Mouse (Mus musculus) liver, embryonic 15.5 days (tissue): ENCODE data around the gene Erh. TPM values are rescaled to one million over a fixed set of nuclear protein-coding genes. Genes with fewer than 3 reads are reported as not detected.

Source experiments
- ATAC-seq: fragments of 200-750 bp; cut with Nextera tagmentation; 2 replicates; pipeline ENCODE4 v1.8.0; 2017; ENCODE audit warnings: moderate number of reproducible peaks, mild to moderate bottlenecking, moderate library complexity; ENCODE audit not compliant: insufficient read depth
- H3K27ac ChIP-seq: fragments of 300-500 bp; sonication (generic); replicated peaks from 2 replicates; pipeline ENCODE4 v1.5.1; 2015; ENCODE audit warnings: mild to moderate bottlenecking, inconsistent platforms
- H3K27me3 ChIP-seq: fragments of 300-500 bp; sonication (generic); 2 replicates; pipeline ENCODE4 v1.6.1; 2015; ENCODE audit warnings: mild to moderate bottlenecking, inconsistent platforms
- H3K36me3 ChIP-seq: fragments of 300-500 bp; sonication (generic); replicated peaks from 2 replicates; pipeline ENCODE4 v1.6.1; 2015; ENCODE audit warnings: moderate library complexity, mild to moderate bottlenecking, inconsistent platforms
- H3K4me1 ChIP-seq: fragments of 300-500 bp; sonication (generic); replicated peaks from 2 replicates; pipeline ENCODE4 v1.6.1; 2015; ENCODE audit warnings: inconsistent platforms
- H3K4me2 ChIP-seq: fragments of 300-500 bp; sonication (generic); 2 replicates; pipeline ENCODE4 v1.6.1; 2015; ENCODE audit warnings: moderate library complexity, mild to moderate bottlenecking, inconsistent platforms
- H3K4me3 ChIP-seq: fragments of 300-500 bp; sonication (generic); replicated peaks from 2 replicates; pipeline ENCODE4 v1.5.1; 2015; ENCODE audit warnings: mild to moderate bottlenecking, inconsistent platforms
- H3K9ac ChIP-seq: fragments of 300-500 bp; sonication (generic); 2 replicates; pipeline ENCODE4 v1.6.1; 2015; ENCODE audit warnings: moderate library complexity, mild to moderate bottlenecking, inconsistent platforms
- H3K9me3 ChIP-seq: fragments of 300-500 bp; sonication (generic); replicated peaks from 2 replicates; pipeline ENCODE4 v1.6.1; 2016; ENCODE audit warnings: inconsistent platforms
- whole genome bisulfite sequencing: fragments of 180-500 bp; shearing (Covaris S2); methylation state at CpG from one replicate; pipeline ENCODE4 v1.1.7; 2015; ENCODE audit warnings: mixed read lengths; ENCODE audit not compliant: insufficient replicate concordance; 5-methylcytosine and 5-hydroxymethylcytosine counted together
- polyA plus RNA-seq: library from polyadenylated mRNA; unstranded; fragments of >200 nt; fragmentation: Nextera tagmentation; extraction: Ambion mirVana; gene quantifications from 2 replicates; pipeline ENCODE4 v1.2.1, GENCODE M21; 2015

The Erh gene
- polyA plus RNA-seq, 1 experiment from 2014 or later, result 115 TPM

DNA sequence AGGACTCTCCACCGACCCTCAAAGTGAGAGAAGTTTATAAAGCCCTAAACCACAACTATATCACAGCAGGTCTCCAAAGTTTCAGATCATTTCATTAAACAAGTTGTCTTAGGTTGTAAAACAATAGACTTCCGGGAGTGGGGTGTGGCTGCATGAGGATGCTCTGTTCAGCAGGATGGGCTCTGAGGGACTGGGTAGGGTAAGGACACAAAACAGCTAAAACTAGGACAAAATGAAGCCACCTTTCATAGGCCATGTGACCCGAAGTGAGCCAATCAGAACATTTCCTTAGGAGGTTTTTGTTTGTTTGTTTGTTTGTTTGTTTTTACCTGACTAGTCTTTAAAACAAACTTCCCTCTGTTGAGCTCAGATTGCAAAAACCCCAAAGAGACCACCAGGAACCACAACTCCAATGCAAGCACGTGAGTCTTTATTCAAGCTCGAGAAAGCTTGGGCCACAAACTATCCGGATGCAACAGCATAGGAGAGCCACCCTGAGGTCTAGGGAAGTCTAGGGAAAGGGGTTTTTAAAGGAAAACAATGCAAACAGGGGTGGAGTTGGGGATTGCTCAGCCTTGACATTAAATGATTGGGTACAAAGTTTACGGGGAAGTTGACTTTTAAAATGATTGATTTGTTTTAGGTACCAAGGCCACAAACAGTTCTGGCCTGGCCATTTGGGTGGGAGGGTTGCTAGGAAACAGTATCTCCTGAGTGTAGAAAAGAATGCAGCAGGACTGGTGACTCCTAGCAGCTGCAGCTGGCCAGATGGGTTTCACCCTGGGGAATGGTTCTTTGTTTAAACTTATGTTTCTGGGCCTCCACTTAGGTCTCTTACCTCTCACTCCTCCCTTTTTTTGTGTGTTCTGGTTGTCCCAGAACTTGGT is 28.5 kb downstream of the Erh start:
- Histone ChIP-seq H3K36me3 (no peaks in the 10 kb centered on the region), H3K4me2 (no peak overlapping the region), H3K27me3 (no peaks in the 10 kb centered on the region), H3K9ac (no peak overlapping the region), H3K4me1 (0 out of 2 replicates have a peak, but pooled peaks cover 2% of the 10 kb centered on the region), H3K9me3 (no peaks in the 10 kb centered on the region), H3K4me3 (no peak overlapping the region), H3K27ac (no peak overlapping the region)
- 38% methylated on average over 7 of the region's 7 CpGs for WGBS
- no peak for ATAC-seq

- Histone ChIP-seq H3K4me1 (0 out of 2 replicates have a peak, but pooled peaks cover 2% of the 10 kb centered on the region), H3K4me2 (no peak overlapping the region), H3K9me3 (no peaks in the 10 kb centered on the region), H3K36me3 (no peaks in the 10 kb centered on the region), H3K4me3 (no peak overlapping the region), H3K27me3 (no peaks in the 10 kb centered on the region), H3K9ac (no peak overlapping the region), H3K27ac (no peak overlapping the region)
- 54% methylated on average over 9 of the region's 9 CpGs for WGBS
- ATAC-seq, result no peak
Observed at GRCm38 (mm10) chr12:80612113-80612791, 31.9 kb downstream of the Erh start.

DNA sequence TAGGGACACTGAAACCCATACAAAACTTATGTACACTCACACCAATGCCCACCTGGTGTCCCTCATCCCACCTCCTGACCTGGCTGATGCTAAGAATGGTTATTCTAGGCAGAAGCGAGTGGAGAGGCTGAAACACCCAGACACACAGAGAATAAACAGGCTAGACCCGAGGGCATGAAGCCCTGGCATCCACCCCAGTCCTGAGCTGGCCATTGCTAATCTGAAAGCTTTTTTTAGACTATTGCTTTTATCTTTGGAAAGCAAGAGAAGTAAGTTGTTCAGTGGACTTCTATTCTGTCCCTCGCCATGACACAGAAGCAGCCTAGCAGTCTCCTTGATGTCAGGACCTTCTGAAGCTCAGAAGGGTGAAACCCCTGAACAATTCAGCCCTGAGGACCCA is 34.2 kb downstream of the Erh start:
- H3K4me1 ChIP-seq, result no peaks in the 10 kb centered on the region
- 50% methylated on average over 3 of the region's 3 CpGs for WGBS
- no peaks in the 10 kb centered on the region for H3K36me3 ChIP-seq
- no peaks in the 10 kb centered on the region for H3K27me3 ChIP-seq
- no peak overlapping the region for H3K27ac ChIP-seq
- no peaks in the 10 kb centered on the region for H3K9me3 ChIP-seq
- H3K4me3 ChIP-seq, result no peak overlapping the region
- ATAC-seq, result no peak
- no peak overlapping the region for H3K9ac ChIP-seq
- no peak overlapping the region for H3K4me2 ChIP-seq

DNA sequence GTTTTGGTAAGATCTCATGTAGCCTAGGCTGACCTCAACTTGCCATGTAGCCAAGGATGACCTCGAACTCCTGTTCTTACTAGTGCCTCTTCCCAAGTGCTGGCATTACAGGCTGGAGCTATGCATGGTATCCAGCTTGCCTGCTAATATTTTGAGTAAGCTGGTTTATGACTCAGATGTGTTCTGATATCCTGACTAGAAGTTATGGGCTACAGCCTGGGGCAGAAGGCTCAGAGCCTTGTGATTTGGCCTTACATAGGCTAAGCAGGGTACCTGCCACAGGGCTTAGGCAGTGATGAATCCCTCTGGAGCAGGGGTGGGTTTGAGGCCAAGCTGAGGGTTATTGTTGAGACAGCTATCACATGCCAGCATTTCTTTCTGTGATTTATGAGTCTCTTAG is 35.6 kb downstream of the Erh start:
- no peak for ATAC-seq
- WGBS, result 38% methylated on average over 1 of the region's 1 CpGs
- Histone ChIP-seq H3K4me1 (peaks cover 5% of the 10 kb centered on the region; the same call in 1 of the 2 replicates), H3K27ac (no peak overlapping the region), H3K4me3 (no peak overlapping the region), H3K27me3 (no peaks in the 10 kb centered on the region), H3K36me3 (no peaks in the 10 kb centered on the region), H3K9ac (no peak overlapping the region), H3K9me3 (no peaks in the 10 kb centered on the region), H3K4me2 (no peak overlapping the region)

- no peak overlapping the region for H3K4me2 ChIP-seq
- no peak for ATAC-seq
- H3K4me1 ChIP-seq, result peaks cover 22% of the 10 kb centered on the region
- H3K9me3 ChIP-seq, result no peaks in the 10 kb centered on the region
- H3K27me3 ChIP-seq, result no peaks in the 10 kb centered on the region
- H3K27ac ChIP-seq, result no peak overlapping the region
- H3K9ac ChIP-seq, result no peak overlapping the region
- 79% methylated on average over 2 of the region's 2 CpGs for WGBS
- no peaks in the 10 kb centered on the region for H3K36me3 ChIP-seq
- no peak overlapping the region for H3K4me3 ChIP-seq
Observed at GRCm38 (mm10) chr12:80604218-80604617, 39.9 kb downstream of the Erh start.

DNA sequence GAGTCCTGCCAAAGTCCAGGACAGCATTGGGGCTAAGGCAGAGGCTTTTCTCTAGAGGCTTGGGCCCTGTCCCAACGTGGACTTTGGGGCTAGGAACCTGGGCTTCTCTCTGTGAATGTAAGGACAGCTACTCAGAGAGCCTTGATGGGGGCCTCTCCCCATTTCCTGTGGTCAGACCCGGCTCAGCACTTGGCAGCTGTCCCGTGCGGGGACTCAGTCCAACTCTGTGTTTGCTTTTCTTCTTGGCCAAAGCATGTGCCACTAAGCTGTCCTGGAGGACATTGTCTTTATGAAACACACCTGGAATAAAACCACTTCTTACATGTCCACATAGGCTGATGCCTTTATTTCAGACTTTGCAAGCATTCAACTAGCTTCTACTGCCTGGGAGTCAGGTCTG is 40.6 kb downstream of the Erh start:
- no peaks in the 10 kb centered on the region for H3K27me3 ChIP-seq
- no peak overlapping the region for H3K27ac ChIP-seq
- no peaks in the 10 kb centered on the region for H3K36me3 ChIP-seq
- H3K9me3 ChIP-seq, result no peaks in the 10 kb centered on the region
- 0 out of 2 replicates have a peak, but pooled peaks have one; percentile 47 for ATAC-seq
- H3K9ac ChIP-seq, result no peak overlapping the region
- H3K4me1 ChIP-seq, result peaks cover 28% of the 10 kb centered on the region
- 16% methylated on average over 4 of the region's 4 CpGs for WGBS
- no peak overlapping the region for H3K4me2 ChIP-seq
- H3K4me3 ChIP-seq, result no peak overlapping the region

- Histone ChIP-seq H3K27ac (no peak overlapping the region), H3K4me2 (no peak overlapping the region), H3K9me3 (no peaks in the 10 kb centered on the region), H3K27me3 (no peaks in the 10 kb centered on the region), H3K36me3 (no peaks in the 10 kb centered on the region), H3K4me3 (no peak overlapping the region), H3K4me1 (peaks cover 32% of the 10 kb centered on the region), H3K9ac (no peak overlapping the region)
- 67% methylated on average over 5 of the region's 5 CpGs for WGBS
- no peak for ATAC-seq
Observed at GRCm38 (mm10) chr12:80602432-80602831, 41.7 kb downstream of the Erh start.

- no peak overlapping the region for H3K27ac ChIP-seq
- H3K36me3 ChIP-seq, result no peaks in the 10 kb centered on the region
- no peaks in the 10 kb centered on the region for H3K9me3 ChIP-seq
- peaks cover 34% of the 10 kb centered on the region for H3K4me1 ChIP-seq
- ATAC-seq, result no peak
- 64% methylated on average over 9 of the region's 9 CpGs for WGBS
- H3K4me2 ChIP-seq, result no peak overlapping the region
- H3K27me3 ChIP-seq, result no peaks in the 10 kb centered on the region
- no peak overlapping the region for H3K4me3 ChIP-seq
- no peak overlapping the region for H3K9ac ChIP-seq
Observed at GRCm38 (mm10) chr12:80601597-80602269, 42.4 kb downstream of the Erh start.

DNA sequence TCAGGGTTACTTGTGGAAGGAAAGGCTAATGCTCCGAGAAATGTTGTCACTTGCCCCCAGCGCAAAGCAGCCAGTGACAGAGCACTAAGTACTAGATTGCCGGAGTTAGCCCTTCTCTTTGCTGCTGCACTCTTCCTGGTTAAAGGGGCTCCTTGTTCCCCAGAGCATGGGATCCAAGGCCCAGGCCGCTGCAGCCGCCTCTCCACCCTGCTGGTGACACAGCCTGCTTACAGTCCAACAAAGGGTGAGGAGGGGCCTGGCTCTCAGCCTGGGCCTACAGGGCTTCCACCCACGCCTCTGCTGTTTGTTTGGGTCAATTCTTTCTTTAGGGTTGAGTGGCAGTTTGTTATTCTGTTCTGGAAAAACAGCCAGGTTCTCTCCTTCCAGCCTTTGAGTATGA is 45.4 kb downstream of the Erh start:
- H3K36me3 ChIP-seq, result no peaks in the 10 kb centered on the region
- H3K4me2 ChIP-seq, result no peak overlapping the region
- 58% methylated on average over 6 of the region's 6 CpGs for WGBS
- H3K4me1 ChIP-seq, result peaks cover 55% of the 10 kb centered on the region
- H3K4me3 ChIP-seq, result no peak overlapping the region
- no peaks in the 10 kb centered on the region for H3K9me3 ChIP-seq
- ATAC-seq, result no peak
- no peak overlapping the region for H3K9ac ChIP-seq
- H3K27me3 ChIP-seq, result no peaks in the 10 kb centered on the region
- no peak overlapping the region for H3K27ac ChIP-seq

- Histone ChIP-seq H3K27ac (no peak overlapping the region), H3K4me2 (no peak overlapping the region), H3K36me3 (no peaks in the 10 kb centered on the region), H3K4me1 (peaks cover 50% of the 10 kb centered on the region), H3K9ac (no peak overlapping the region), H3K9me3 (no peaks in the 10 kb centered on the region), H3K27me3 (no peaks in the 10 kb centered on the region), H3K4me3 (no peak overlapping the region)
- WGBS, result 50% methylated on average over 7 of the region's 7 CpGs
- no peak for ATAC-seq
Observed at GRCm38 (mm10) chr12:80598236-80598635, 45.9 kb downstream of the Erh start.

DNA sequence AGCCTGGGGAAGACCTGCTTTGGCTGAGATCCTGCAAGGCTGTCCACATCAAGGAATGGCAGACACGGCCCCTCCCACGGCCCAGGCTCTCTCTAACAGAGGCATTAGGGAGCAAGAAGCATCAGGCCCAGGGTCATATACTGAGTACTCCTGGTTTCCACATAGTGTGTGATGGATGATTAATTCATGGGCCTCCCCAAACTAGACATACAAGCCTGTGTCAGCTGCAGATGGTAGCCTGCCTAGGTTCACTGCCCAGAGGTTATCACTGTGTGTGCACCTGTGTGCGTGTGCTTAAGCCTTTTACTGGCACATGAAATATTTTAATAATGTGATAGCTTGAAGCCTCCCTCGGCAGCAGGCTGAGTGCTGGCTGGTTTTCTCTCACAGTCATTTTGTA is 48.2 kb downstream of the Erh start:
- 63% methylated on average over 4 of the region's 4 CpGs for WGBS
- Histone ChIP-seq H3K9me3 (no peaks in the 10 kb centered on the region), H3K36me3 (no peaks in the 10 kb centered on the region), H3K4me2 (no peak overlapping the region), H3K4me1 (peaks cover 37% of the 10 kb centered on the region), H3K4me3 (no peak overlapping the region), H3K9ac (no peak overlapping the region), H3K27ac (no peak overlapping the region), H3K27me3 (no peaks in the 10 kb centered on the region)
- ATAC-seq, result peak; percentile 25; the same call in 1 of the 2 replicates
